Mouse (Mus musculus) neural tube, embryonic 11.5 days (tissue): Measurements from ENCODE around the gene Lrrc40. TPM values are rescaled to one million over a fixed set of nuclear protein-coding genes. Genes with fewer than 3 reads are reported as not detected.
"Not testable (repeated sequence)": the region's sequence is repeated elsewhere in the genome, so short reads cannot be mapped to it uniquely, and the experiment has no call there.

Experiments
- ATAC-seq: fragments of 200-750 bp; cut with Nextera tagmentation; 2 replicates; pipeline ENCODE4 v1.8.0; 2017; ENCODE audit warnings: moderate number of reproducible peaks, mild to moderate bottlenecking, moderate TSS enrichment, moderate library complexity; ENCODE audit not compliant: insufficient read depth, low FRiP score, low TSS enrichment
- DNase-seq: peaks from one replicate; pipeline ENCODE4 v3.0.0-alpha.2; 2015; ENCODE audit warnings: low spot score
- H3K27ac ChIP-seq: fragments of 300-500 bp; sonication (generic); 2 replicates; pipeline ENCODE4 v1.5.1; 2014; ENCODE audit warnings: low read depth, mild to moderate bottlenecking, low read length
- H3K27me3 ChIP-seq: fragments of 300-500 bp; sonication (generic); 2 replicates; pipeline ENCODE4 v1.6.1; 2014; ENCODE audit warnings: mild to moderate bottlenecking, low read length, mixed read lengths; ENCODE audit not compliant: control insufficient read depth, insufficient read depth
- H3K36me3 ChIP-seq: fragments of 300-500 bp; sonication (generic); 2 replicates; pipeline ENCODE4 v1.6.1; 2014; ENCODE audit warnings: mild to moderate bottlenecking, low read length, moderate library complexity, mixed read lengths; ENCODE audit not compliant: control insufficient read depth, insufficient read depth
- H3K4me1 ChIP-seq: fragments of 300-500 bp; sonication (generic); 2 replicates; pipeline ENCODE4 v1.6.1; 2014; ENCODE audit warnings: low read length, mixed read lengths; ENCODE audit not compliant: control insufficient read depth, insufficient read depth
- H3K4me2 ChIP-seq: fragments of 300-500 bp; sonication (generic); 2 replicates; pipeline ENCODE4 v1.6.1; 2014; ENCODE audit warnings: low read depth, mild to moderate bottlenecking, moderate library complexity
- H3K4me3 ChIP-seq: fragments of 300-500 bp; sonication (generic); 2 replicates; pipeline ENCODE4 v1.5.1; 2014; ENCODE audit warnings: low read depth, low read length
- H3K9ac ChIP-seq: fragments of 300-500 bp; sonication (generic); 2 replicates; pipeline ENCODE4 v1.6.1; 2014; ENCODE audit warnings: mild to moderate bottlenecking, low read length
- H3K9me3 ChIP-seq: fragments of 300-500 bp; sonication (generic); 2 replicates; pipeline ENCODE4 v1.6.1; 2016; ENCODE audit warnings: low read length; ENCODE audit not compliant: control insufficient read depth
- WGBS: fragments of 180-500 bp; shearing (Covaris S2); extraction: QIAGEN DNeasy Blood & Tissue Kit; methylation state at CpG from one replicate; pipeline ENCODE4 v1.1.7; 2014; 5-methylcytosine and 5-hydroxymethylcytosine counted together
- polyA plus RNA-seq: library from polyadenylated mRNA; unstranded; fragments of >200 nt; fragmentation: Nextera tagmentation; extraction: Ambion mirVana; gene quantifications from 2 replicates; pipeline ENCODE4 v1.2.1, GENCODE M21; 2014

The Lrrc40 gene
- polyA plus RNA-seq, 1 experiment from 2014 or later, result 82.5 TPM

GRCm38 (mm10) chr3:158068613-158069263, 32.3 kb downstream of the Lrrc40 start:
- WGBS, result 58% methylated on average over 9 of the region's 9 CpGs
- Histone ChIP-seq H3K4me1 (no peaks in the 10 kb centered on the region), H3K27me3 (no peaks in the 10 kb centered on the region), H3K36me3 (no peaks in the 10 kb centered on the region), H3K9ac (no peak overlapping the region), H3K27ac (no peak overlapping the region), H3K9me3 (no peaks in the 10 kb centered on the region), H3K4me2 (no peak overlapping the region), H3K4me3 (no peak overlapping the region)
- no peak for ATAC-seq
- no peak for DNase-seq

- Histone ChIP-seq H3K36me3 (no peaks in the 10 kb centered on the region), H3K4me2 (no peak overlapping the region), H3K27me3 (no peaks in the 10 kb centered on the region), H3K9me3 (no peaks in the 10 kb centered on the region), H3K27ac (no peak overlapping the region), H3K4me3 (no peak overlapping the region), H3K4me1 (no peaks in the 10 kb centered on the region), H3K9ac (no peak overlapping the region)
- 90% methylated on average over 2 of the region's 2 CpGs for WGBS
- ATAC-seq, result no peak
- no peak for DNase-seq
These were observed 38.5 kb downstream of the Lrrc40 start for GRCm38 (mm10) chr3:158075004-158075403.

- no peak for ATAC-seq
- WGBS, result 45% methylated on average over 4 of the region's 4 CpGs
These were observed 40.4 kb downstream of the Lrrc40 start for GRCm38 (mm10) chr3:158076685-158077379.

GRCm38 (mm10) chr3:158077380-158077772, 40.9 kb downstream of the Lrrc40 start:
- H3K9ac ChIP-seq, result no peak overlapping the region
- no peak overlapping the region for H3K4me2 ChIP-seq
- no peak for DNase-seq
- ATAC-seq, result no peak
- no peaks in the 10 kb centered on the region for H3K4me1 ChIP-seq
- H3K9me3 ChIP-seq, result no peaks in the 10 kb centered on the region
- no peak overlapping the region for H3K27ac ChIP-seq
- 53% methylated on average over 1 of the region's 1 CpGs for WGBS
- no peaks in the 10 kb centered on the region for H3K27me3 ChIP-seq
- no peaks in the 10 kb centered on the region for H3K36me3 ChIP-seq
- no peak overlapping the region for H3K4me3 ChIP-seq

More at GRCm38 (mm10) chr3:158076685-158077379, 40.4 kb downstream of the Lrrc40 start:
- Histone ChIP-seq H3K4me3 (no peak overlapping the region), H3K27ac (no peak overlapping the region), H3K4me1 (no peaks in the 10 kb centered on the region), H3K9me3 (no peaks in the 10 kb centered on the region), H3K4me2 (no peak overlapping the region), H3K27me3 (no peaks in the 10 kb centered on the region), H3K9ac (no peak overlapping the region), H3K36me3 (no peaks in the 10 kb centered on the region)
- DNase-seq, result no peak

GRCm38 (mm10) chr3:158077828-158078227, 41.4 kb downstream of the Lrrc40 start:
- H3K27ac ChIP-seq, result no peak overlapping the region
- H3K9ac ChIP-seq, result no peak overlapping the region
- no peaks in the 10 kb centered on the region for H3K36me3 ChIP-seq
- no peaks in the 10 kb centered on the region for H3K9me3 ChIP-seq
- 83% methylated on average over 5 of the region's 5 CpGs for WGBS
- ATAC-seq, result no peak
- no peaks in the 10 kb centered on the region for H3K27me3 ChIP-seq
- no peak overlapping the region for H3K4me2 ChIP-seq
- no peak overlapping the region for H3K4me3 ChIP-seq
- DNase-seq, result no peak
- no peaks in the 10 kb centered on the region for H3K4me1 ChIP-seq

- Histone ChIP-seq H3K4me3 (no peak overlapping the region), H3K4me2 (no peak overlapping the region), H3K27ac (no peak overlapping the region), H3K9me3 (no peaks in the 10 kb centered on the region), H3K27me3 (no peaks in the 10 kb centered on the region), H3K4me1 (no peaks in the 10 kb centered on the region), H3K9ac (no peak overlapping the region), H3K36me3 (no peaks in the 10 kb centered on the region)
- 91% methylated on average over 3 of the region's 3 CpGs for WGBS
- ATAC-seq (no peak), DNase-seq (no peak)
These were observed 55.1 kb downstream of the Lrrc40 start for GRCm38 (mm10) chr3:158091601-158092000.

- H3K4me3 ChIP-seq, result no peak overlapping the region
- H3K4me1 ChIP-seq, result no peaks in the 10 kb centered on the region
- no peaks in the 10 kb centered on the region for H3K36me3 ChIP-seq
- H3K4me2 ChIP-seq, result no peak overlapping the region
- H3K27ac ChIP-seq, result no peak overlapping the region
- H3K9ac ChIP-seq, result no peak overlapping the region
- no peaks in the 10 kb centered on the region for H3K27me3 ChIP-seq
- WGBS, result 87% methylated on average over 4 of the region's 4 CpGs
- H3K9me3 ChIP-seq, result no peaks in the 10 kb centered on the region
- no peak for ATAC-seq
- no peak for DNase-seq
These were observed 57.5 kb downstream of the Lrrc40 start for GRCm38 (mm10) chr3:158093919-158094318.

GRCm38 (mm10) chr3:158102043-158102442, 65.6 kb downstream of the Lrrc40 start:
- H3K9me3 ChIP-seq, H3K36me3 ChIP-seq, H3K4me2 ChIP-seq, ATAC-seq, H3K27ac ChIP-seq, H3K27me3 ChIP-seq, DNase-seq, H3K9ac ChIP-seq, H3K4me3 ChIP-seq, H3K4me1 ChIP-seq: not testable (repeated sequence)
- WGBS, result 92% methylated on average over 7 of the region's 10 CpGs

GRCm38 (mm10) chr3:158102530-158102929, 66.1 kb downstream of the Lrrc40 start:
- H3K4me1 ChIP-seq, H3K36me3 ChIP-seq, H3K9ac ChIP-seq, H3K4me2 ChIP-seq, DNase-seq, ATAC-seq, H3K9me3 ChIP-seq, H3K27ac ChIP-seq, H3K4me3 ChIP-seq, H3K27me3 ChIP-seq: not testable (repeated sequence)
- WGBS, result 73% methylated on average over 1 of the region's 1 CpGs
